Mouse (Mus musculus) adrenal gland (tissue): ENCODE data around the gene Ica1.

Source experiments
- intact Hi-C: fragments of 180-260 bp; cut with DNase I; formaldehyde crosslinking; loops from one replicate; pipeline ENCODE4 v1.15.1; 2025

The Ica1 gene

GRCm38 (mm10) chr6:8691199-8691975 is 86.9 kb downstream of the Ica1 start:
- intact Hi-C loops = no loop called here

- intact Hi-C loops = no loop called here
Observed at GRCm38 (mm10) chr6:8690441-8690840, 87.8 kb downstream of the Ica1 start.

DNA sequence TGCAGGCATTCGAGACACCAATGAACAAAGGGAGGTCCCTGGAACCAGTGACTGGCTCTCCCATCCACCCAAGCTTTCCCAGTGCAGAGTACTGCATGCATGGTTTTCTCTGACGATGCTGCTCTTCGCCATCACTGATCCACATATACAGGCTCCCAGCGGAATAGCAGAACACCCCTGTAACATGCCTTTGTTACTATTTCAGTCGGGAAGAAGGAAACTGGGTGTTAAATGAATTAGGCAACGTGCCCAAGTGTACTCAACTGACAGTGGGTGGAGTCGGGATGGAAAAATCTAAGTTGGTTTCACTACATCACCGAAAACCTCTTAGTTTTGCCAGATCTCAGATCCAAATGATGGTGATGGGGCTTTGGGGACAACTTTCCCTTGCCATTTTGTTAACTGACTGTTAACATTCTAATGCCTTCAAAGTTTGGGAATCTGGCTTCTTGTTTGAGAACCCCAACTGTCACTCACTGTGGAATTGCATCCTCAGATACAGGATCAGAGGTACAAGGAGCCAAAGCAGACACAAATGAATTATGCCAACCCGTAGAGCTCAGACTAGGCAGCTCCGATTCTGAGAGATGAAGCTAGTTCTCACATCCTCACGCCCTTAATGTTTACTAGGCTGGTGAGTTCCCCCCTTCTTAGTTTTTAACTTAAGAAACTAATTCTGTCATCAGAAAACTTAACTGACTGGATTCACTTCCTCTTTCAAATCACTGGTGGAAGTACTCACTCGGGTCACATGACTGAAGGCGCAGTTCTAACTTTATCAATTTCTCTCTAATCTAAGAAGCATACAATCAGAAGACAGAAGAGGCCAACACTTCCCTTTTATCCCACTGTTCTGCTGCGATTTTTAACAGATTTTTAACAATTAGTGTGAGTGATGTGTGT is 91.4 kb downstream of the Ica1 start:
- intact Hi-C loops = no loop called here

DNA sequence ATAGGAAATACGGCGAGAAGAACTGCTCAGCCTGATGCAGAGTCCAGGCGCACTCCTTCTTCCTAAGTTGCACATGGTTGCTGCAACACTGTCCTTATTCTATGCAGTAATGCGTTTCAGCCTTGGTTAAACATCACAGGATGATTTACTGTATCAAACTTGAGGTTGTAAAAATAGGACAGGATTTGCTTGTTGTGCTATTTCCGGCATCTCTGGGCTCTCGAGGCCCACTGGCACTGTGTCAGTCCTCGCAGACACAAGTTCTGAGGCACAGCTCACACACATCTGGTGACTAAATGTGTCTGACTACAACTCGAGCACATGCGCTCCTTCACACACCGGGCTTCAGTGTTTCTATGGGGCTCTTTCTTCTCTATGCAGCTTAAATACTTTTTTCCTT is 94.9 kb downstream of the Ica1 start:
- intact Hi-C loops = no loop called here

DNA sequence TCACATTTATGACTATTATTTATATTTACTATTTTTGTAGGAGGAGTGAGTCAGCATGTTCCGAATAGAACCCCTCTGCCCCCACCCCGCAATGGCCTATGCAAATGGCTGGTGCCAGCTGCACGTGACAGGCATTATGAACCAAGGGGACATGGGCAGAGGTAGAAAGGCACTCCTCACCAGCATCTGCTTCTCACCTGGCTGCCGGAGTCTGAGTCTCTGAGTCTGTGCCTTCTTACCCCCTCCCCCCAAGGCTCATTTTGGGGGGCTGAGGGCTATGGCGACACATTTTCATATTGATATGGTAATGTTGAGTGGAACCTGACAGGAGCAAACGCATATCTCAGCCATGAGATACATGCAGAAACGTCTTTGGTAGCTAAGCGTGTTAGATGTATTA is 97.4 kb downstream of the Ica1 start:
- intact Hi-C loops = no loop called here

DNA sequence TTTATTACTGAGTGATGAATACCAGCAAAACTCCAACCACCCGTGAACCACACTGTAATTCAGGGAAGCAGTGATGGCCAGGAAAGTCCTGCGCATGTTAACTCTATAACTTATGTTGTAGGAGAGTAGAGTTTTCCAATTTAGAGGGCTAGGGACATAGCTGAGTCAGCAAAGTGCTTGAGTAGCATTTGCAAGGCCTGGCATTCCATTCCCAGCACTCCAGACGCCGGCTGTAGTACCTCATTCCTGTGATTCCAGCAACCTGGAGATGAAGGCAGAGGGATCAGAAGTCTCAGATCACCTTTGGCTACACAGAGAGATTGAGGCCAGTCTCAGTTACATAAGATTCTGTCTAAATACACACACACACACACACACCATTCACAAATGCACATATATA is 105.3 kb downstream of the Ica1 start:
- intact Hi-C loops = no loop called here

- intact Hi-C loops = no loop called here
Observed at GRCm38 (mm10) chr6:8669343-8669742, 108.9 kb downstream of the Ica1 start.

DNA sequence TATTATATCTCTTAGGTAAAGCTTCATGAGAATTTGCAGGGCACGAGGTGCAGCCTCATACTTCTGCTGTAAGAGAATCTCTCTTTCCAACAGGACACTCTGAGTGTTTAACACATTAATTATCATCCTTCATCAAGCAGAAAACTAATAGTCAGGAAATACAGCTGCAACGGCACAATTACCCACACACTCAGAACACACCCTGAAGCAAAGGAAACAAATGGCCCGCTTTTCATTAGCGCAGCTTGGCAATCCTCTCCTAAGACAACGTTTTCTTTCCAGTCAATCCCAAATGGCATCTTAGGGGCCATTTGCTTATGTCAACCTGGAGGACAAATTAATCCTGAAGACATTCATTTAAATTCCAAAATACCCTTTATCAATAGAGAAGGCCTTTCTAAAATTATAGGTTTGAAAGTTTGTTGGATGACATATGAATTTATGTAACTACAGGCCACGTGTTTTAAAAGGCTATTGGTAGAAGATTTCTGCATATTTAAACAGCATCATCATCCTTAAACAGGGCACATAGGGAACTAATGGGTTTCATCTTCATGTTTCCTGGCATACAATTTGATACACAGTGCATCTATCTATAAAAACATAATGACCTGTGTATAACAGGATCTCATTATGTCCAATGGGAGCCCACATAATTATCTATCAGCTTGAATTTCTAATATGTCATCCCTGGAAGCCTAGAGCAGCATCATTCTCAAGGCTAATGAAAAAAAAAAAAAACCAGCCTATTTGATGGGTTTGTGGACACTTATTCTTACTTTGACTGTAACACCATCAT is 110.1 kb downstream of the Ica1 start:
- intact Hi-C loops = no loop called here

GRCm38 (mm10) chr6:8665786-8666185 is 112.5 kb downstream of the Ica1 start:
- intact Hi-C loops = no loop called here

- intact Hi-C loops = no loop called here
Observed at GRCm38 (mm10) chr6:8664956-8665355, 113.3 kb downstream of the Ica1 start.

- intact Hi-C loops = no loop called here
Observed at GRCm38 (mm10) chr6:8663092-8663740, 115.1 kb downstream of the Ica1 start.

DNA sequence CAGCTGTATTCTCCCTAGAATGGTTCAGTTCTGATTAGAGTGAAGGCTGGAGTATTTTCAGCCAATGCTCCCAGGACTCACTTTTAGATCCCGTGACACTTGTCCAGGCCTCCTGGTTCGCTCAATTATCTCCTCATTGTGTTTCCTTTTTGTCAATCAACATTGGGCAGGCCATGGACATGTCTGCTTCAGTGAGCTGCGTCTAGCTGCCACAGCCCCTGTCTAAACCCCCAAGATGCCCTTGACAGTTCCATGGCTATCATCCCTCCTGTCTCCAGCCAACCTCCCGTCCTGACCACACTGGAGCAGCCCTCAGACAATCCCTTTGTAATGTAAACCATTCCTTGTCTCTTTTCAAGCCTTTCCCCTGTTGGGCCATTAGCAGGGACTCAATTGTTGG is 116.9 kb downstream of the Ica1 start:
- intact Hi-C loops = no loop called here

GRCm38 (mm10) chr6:8660076-8660475 is 118.2 kb downstream of the Ica1 start:
- intact Hi-C loops = no loop called here

- intact Hi-C loops = no loop called here
Observed at GRCm38 (mm10) chr6:8659194-8659959, 118.9 kb downstream of the Ica1 start.

- intact Hi-C loops = no loop called here
Observed at GRCm38 (mm10) chr6:8658431-8658830, 119.9 kb downstream of the Ica1 start.

GRCm38 (mm10) chr6:8657459-8657858 is 120.8 kb downstream of the Ica1 start:
- intact Hi-C loops = no loop called here

GRCm38 (mm10) chr6:8655454-8655853 is 122.8 kb downstream of the Ica1 start:
- intact Hi-C loops = no loop called here

- intact Hi-C loops = no loop called here
Observed at GRCm38 (mm10) chr6:8650413-8650812, 127.9 kb downstream of the Ica1 start.

DNA sequence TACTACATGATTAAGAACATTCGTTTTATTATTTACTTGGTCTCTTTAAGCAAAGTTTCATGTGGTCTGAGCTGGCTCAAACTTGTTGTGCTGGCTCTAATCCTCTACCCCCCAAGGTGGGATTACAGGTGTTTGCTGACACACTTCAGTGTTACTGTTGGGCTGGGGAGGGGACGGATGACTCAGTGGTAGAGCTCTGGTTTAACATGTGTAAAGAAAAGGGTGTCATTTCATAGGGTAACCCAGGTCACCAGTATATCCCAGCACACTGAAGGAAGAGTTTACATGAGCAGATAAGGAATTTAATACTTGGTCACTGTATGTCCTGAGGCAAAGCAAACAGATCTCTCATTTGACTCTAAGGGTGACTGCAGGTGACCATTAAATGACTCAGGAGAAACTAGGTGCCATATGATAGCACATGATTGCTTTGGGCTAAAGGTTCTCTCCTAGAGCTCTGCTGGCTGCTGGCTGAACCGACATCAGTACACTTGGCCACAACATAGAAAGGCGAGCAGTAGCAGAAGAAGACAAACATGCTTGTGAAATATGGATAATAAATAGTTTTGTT is 128.9 kb downstream of the Ica1 start:
- intact Hi-C loops = no loop called here
